In genomic region chr17:27212768-27213525, GRCm38 (mm10) we compare ENCODE assay signal across 9 mouse cellular contexts. TPM values are rescaled to one million over a fixed set of nuclear protein-coding genes. Genes with fewer than 3 reads are reported as not detected.
A peak's percentile ranks its signal among the peaks of the same experiment; 100 is the strongest.
DNase-seq lines count a peak whose midpoint lies in the region; ATAC-seq lines count a peak whose summit lies in the region.
"Had no signal": no experiment of that assay in that cellular context is flagged by ENCODE, and none has a peak within 500 bp of the region (broad histone marks: within the 10 kb centered on the region; RNA-seq: fewer than 3 reads in every experiment).

No protein-coding gene starts in this region.

- no peak overlapping the region for H3K9ac ChIP-seq in forebrain, embryonic 15.5 days (replicated peaks)
- 0 out of 2 replicates have a peak overlapping the region, but pooled peaks have one; percentile 24 for H3K9ac ChIP-seq in intestine, embryonic 16.5 days (ENCODE audit: low read depth, low read length)
- H3K9ac ChIP-seq in liver, embryonic 16.5 days (ENCODE audit: low read depth, low read length) = no peak overlapping the region
- H3K9ac ChIP-seq: embryonic facial prominence, embryonic 15.5 days had no signal

- WGBS in forebrain, embryonic 15.5 days = under 1% methylated on average over 11 of the region's 11 CpGs
- WGBS in intestine, embryonic 16.5 days = 14% methylated on average over 11 of the region's 11 CpGs
- WGBS in liver, embryonic 16.5 days (ENCODE audit: insufficient replicate concordance) = 14% methylated on average over 11 of the region's 11 CpGs

- H3K9me3 ChIP-seq in forebrain, embryonic 15.5 days = no peaks in the 10 kb centered on the region
- H3K9me3 ChIP-seq in intestine, embryonic 16.5 days (ENCODE audit: control insufficient read depth, low read length) = 0 out of 2 replicates have a peak, but pooled peaks cover 5% of the 10 kb centered on the region
- no peaks in the 10 kb centered on the region for H3K9me3 ChIP-seq in liver, embryonic 16.5 days (replicated peaks; ENCODE audit: control insufficient read depth, low read length)
- H3K9me3 ChIP-seq: embryonic facial prominence, embryonic 15.5 days had no signal

- no peak overlapping the region for H3K27ac ChIP-seq in forebrain, embryonic 15.5 days (replicated peaks)
- no peak overlapping the region for H3K27ac ChIP-seq in intestine, embryonic 16.5 days (ENCODE audit: low read length)
- H3K27ac ChIP-seq in liver, embryonic 16.5 days (ENCODE audit: low read length) = no peak overlapping the region
- H3K27ac ChIP-seq: embryonic facial prominence, embryonic 15.5 days had no signal

- ATAC-seq in forebrain, embryonic 15.5 days (replicated peaks) = peak; percentile 75; the same call in 1 of the 2 replicates
- peak; percentile 68 for ATAC-seq in intestine, embryonic 16.5 days
- no peak; the same call in 1 of the 2 replicates for ATAC-seq in liver, embryonic 16.5 days (ENCODE audit: low read depth)

- no peaks in the 10 kb centered on the region for H3K36me3 ChIP-seq in forebrain, embryonic 15.5 days
- H3K36me3 ChIP-seq in intestine, embryonic 16.5 days (ENCODE audit: control insufficient read depth, insufficient read depth, low read length) = no peaks in the 10 kb centered on the region
- H3K36me3 ChIP-seq in liver, embryonic 16.5 days (ENCODE audit: control insufficient read depth, insufficient read depth) = no peaks in the 10 kb centered on the region
- H3K36me3 ChIP-seq: embryonic facial prominence, embryonic 15.5 days had no signal

- no peak overlapping the region for H3K4me2 ChIP-seq in forebrain, embryonic 15.5 days (replicated peaks)
- no peak overlapping the region for H3K4me2 ChIP-seq in intestine, embryonic 16.5 days (ENCODE audit: low read depth, low read length)
- H3K4me2 ChIP-seq in liver, embryonic 16.5 days (ENCODE audit: low read depth, low read length) = peak overlapping the region; percentile 30; the same call in 1 of the 2 replicates
- H3K4me2 ChIP-seq: embryonic facial prominence, embryonic 15.5 days had no signal

- H3K27me3 ChIP-seq in forebrain, embryonic 15.5 days = no peaks in the 10 kb centered on the region
- H3K27me3 ChIP-seq in intestine, embryonic 16.5 days (replicated peaks; ENCODE audit: control insufficient read depth, insufficient read depth, low read length) = no peaks in the 10 kb centered on the region
- no peaks in the 10 kb centered on the region; the same call in 1 of the 2 replicates for H3K27me3 ChIP-seq in liver, embryonic 16.5 days (ENCODE audit: control insufficient read depth, insufficient read depth, low read depth, low read length)

- H3K4me1 ChIP-seq in forebrain, embryonic 15.5 days = no peaks in the 10 kb centered on the region
- H3K4me1 ChIP-seq in intestine, embryonic 16.5 days (ENCODE audit: control insufficient read depth, insufficient read depth, low read length) = no peaks in the 10 kb centered on the region
- H3K4me1 ChIP-seq in liver, embryonic 16.5 days (ENCODE audit: control insufficient read depth, low read depth, low read length) = no peaks in the 10 kb centered on the region; the same call in 1 of the 2 replicates
- H3K4me1 ChIP-seq: embryonic facial prominence, embryonic 15.5 days had no signal

- peak; percentile 67 for DNase-seq in right cerebral cortex, postnatal 14 days
- DNase-seq in right cerebral cortex, adult 2 months (ENCODE audit: low spot score in 2 of 2) = no peak
- peak; percentile 73 to 79 for DNase-seq in adrenal gland, postnatal 36 days
- peak; percentile 71 for DNase-seq in ovary, postnatal 36 days (ENCODE audit: low spot score)
- DNase-seq in right cerebral cortex, adult 18-20 months = no peak

- H3K4me3 ChIP-seq in forebrain, embryonic 15.5 days = no peak overlapping the region
- no peak overlapping the region for H3K4me3 ChIP-seq in intestine, embryonic 16.5 days (ENCODE audit: low read length)
- H3K4me3 ChIP-seq in liver, embryonic 16.5 days (ENCODE audit: low read depth, low read length) = no peak overlapping the region
- H3K4me3 ChIP-seq: embryonic facial prominence, embryonic 15.5 days had no signal

RNA-seq across cellular contexts. Expression of gene Lemd2, which starts 8.7 kb away (rescaled TPM):
- total RNA-seq in adrenal gland, postnatal 36 days (2021) = 10 to 100 TPM; 66.5 to 76.6 TPM
- polyA plus RNA-seq in forebrain, embryonic 15.5 days (2015; fragmentation: Nextera tagmentation; extraction: Ambion mirVana) = 22.3 and 23.2 TPM in 2 replicates
- 4.9 and 5.4 TPM in 2 replicates for polyA plus RNA-seq in intestine, embryonic 16.5 days (2015; fragmentation: Nextera tagmentation; extraction: Ambion mirVana)
- polyA plus RNA-seq in liver, embryonic 16.5 days (2015; fragmentation: Nextera tagmentation; extraction: Ambion mirVana) = 2.2 and 2.7 TPM in 2 replicates

RNA-seq across cellular contexts. Expression of gene Ip6k3, which starts 45.4 kb away (rescaled TPM):
- total RNA-seq in adrenal gland, postnatal 36 days (2021) = 1 to 10 TPM in 1 of 2 experiments, under 1 TPM in 1; 0.82 to 3.7 TPM
- polyA plus RNA-seq in forebrain, embryonic 15.5 days (2015; fragmentation: Nextera tagmentation; extraction: Ambion mirVana) = 0.17 and 0.31 TPM in 2 replicates
- 0.09 and 0.11 TPM in 2 replicates for polyA plus RNA-seq in intestine, embryonic 16.5 days (2015; fragmentation: Nextera tagmentation; extraction: Ambion mirVana)
- 0.28 TPM in 1 of 2 replicates, not detected in the other for polyA plus RNA-seq in liver, embryonic 16.5 days (2015; fragmentation: Nextera tagmentation; extraction: Ambion mirVana)

Comparison
In these comparisons a context has a peak if more than half of its experiments do, and no peak if none do; other contexts are left out.
1. DNase-seq: peak in right cerebral cortex, postnatal 14 days (single experiment), adrenal gland, postnatal 36 days (2 of 2) and ovary, postnatal 36 days (single experiment); none in right cerebral cortex, adult 2 months (0 of 2) and right cerebral cortex, adult 18-20 months (single experiment).